Mouse (Mus musculus) heart, postnatal 25 days (tissue): Measurements from ENCODE around the gene Hapln4. TPM values are rescaled to one million over a fixed set of nuclear protein-coding genes. Genes with fewer than 3 reads are reported as not detected.

Experiments used
- DNase-seq: peaks from one replicate; pipeline ENCODE4 v3.0.0; 2022; ENCODE audit warnings: low spot score
- intact Hi-C: fragments of 180-260 bp; cut with DNase I; formaldehyde crosslinking; loops from one replicate; pipeline ENCODE4 v1.15.1; 2025
- total RNA-seq, 2 experiments: library from RNA; stranded (reverse); gene quantifications; 2 replicates each; pipeline ENCODE4 v1.2.3; 2021

Hapln4 gene
- total RNA-seq, 2 experiments from 2014 or later: not detected

DNA sequence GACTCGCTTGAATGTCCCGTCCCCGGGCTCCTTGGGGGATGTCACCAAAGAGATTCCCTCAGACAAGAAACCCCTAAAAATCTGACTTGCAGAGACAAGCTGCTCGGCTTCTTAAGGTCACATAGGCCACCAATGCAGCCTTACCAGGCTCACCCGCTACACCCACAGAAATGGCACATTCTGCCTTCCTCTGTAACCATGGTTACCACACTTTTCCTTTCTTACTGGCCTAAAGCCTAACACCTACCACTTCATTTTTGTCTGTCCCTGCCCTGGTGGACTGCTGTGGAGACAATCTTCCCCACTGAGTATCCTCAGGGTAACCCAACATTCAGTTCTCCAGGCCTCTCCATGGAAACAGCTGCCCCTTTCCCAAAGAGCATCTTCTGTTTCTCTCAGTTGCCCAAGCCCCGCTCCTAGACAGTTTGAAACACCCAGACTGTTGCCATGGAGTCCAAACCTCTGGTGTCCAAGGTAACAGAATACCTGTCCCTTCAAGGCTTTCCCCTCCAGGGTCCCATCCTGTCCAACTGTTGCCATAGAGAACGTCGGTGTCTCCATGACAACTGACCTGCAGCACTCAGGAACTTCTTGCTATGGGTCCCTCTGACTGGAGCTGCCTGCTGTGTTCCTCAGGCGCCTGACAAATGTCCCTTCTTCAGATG, 6.2 kb downstream of the Hapln4 start:
- intact Hi-C loops: loop anchor here (5.0 kb wide), 1 partner anchor 78 kb away; no protein-coding TSS in a partner anchor
- DNase-seq: no peak

DNA sequence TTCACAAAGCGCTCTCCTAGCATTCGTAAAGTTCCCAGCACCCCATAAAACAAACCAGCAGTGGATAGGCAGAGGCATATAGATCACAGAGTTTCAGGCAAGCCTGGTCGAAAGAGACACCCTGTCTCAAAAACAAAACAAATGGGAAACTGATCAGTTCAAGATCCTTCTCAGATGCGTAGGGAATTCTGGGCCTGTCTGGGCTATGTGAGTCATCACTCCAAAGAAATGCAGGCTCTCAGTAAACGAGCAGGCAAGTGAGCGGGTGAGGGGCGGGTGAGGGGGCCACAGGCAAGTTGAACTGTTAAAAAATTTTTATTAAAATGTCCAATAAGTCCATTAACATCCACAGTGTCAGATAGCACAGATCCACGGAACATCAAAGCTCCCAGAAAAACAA, 9.5 kb downstream of the Hapln4 start:
- DNase-seq: no peak
- intact Hi-C loops: no loop called here

DNA sequence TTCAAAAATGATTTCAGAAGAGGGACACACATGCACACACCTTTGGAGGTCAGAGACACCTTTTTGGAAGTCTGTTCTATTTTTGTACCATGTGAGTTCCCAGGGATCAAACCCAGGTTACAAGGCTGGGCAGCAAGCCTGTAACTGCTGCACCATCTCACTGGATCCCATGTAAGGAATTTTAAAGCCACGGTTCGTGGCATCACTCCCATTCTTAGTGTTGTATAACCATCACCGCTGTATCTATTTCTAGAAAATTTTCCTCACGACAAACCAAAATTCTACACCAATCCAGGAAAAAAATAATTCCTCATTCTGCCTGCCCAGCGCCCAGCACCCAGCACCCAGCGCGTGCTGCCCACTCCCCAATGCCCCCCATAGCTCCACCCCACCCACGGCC, 16.0 kb downstream of the Hapln4 start:
- intact Hi-C loops: no loop called here
- no peak for DNase-seq

DNA sequence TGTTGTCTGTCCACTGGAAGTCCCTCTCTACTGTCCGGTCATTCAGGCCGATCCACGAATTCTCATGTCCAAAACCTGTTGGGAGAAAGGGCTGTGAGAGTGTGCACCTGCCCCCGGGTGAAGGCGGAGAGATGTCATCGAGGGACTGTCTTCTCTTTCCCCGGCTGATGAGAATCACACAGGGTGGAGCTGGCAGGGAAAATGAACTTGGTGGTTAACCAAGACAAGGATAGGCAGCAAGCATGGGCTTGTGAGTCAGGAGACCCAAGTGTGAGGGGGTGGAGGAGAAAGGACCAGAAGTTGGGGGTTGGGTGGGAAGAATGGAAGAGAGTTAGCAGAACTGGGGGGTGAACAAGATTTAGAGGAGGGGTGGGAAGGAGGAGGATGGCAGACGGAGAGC, 17.0 kb downstream of the Hapln4 start:
- intact Hi-C loops: no loop called here
- DNase-seq: no peak

DNA sequence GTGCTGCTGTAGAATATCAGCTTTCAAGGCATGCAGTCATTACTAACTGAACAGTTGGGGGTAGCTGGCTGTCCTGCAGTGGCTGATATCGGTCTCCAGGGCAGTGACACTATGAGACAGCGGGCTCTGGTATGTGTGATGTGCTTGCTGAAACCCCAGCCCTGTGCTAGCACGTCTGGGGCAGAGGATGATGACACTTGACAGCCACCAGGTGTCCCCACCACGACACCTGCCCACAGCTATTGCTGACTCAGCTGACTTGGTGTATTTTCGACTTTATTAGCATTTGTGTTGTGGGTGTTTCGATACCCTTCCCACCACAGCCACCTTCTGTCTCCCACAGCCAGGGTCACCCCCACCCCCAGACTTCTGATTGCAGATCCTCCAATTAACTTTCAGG, 21.2 kb downstream of the Hapln4 start:
- intact Hi-C loops: loop anchor here (1.0 kb wide), 1 partner anchor 62 kb away; no protein-coding TSS in a partner anchor

DNA sequence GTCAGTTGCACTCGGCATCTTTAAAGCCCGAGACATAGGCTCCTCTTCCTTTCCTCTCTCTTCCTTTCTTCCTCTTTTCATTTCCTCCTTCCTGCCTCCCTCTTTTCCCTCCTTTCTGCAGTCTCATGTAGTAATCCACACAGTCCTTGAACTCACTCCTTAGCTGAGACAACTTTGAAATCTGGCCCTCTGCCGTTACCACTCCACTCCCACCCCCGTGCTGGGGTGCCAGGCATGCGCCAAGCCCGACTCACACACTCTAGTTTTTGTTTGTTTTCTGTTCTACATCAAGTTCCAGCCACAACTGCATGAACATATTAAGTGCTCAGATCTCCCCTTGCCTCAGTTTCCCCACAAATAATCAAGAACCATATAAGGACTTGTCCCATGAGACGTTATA, 21.7 kb downstream of the Hapln4 start:
- intact Hi-C loops: loop anchor here (1.0 to 5.0 kb wide), 2 partner anchors 61 to 117 kb away; no protein-coding TSS in a partner anchor
- no peak for DNase-seq

More for the DNA sequence above, 21.2 kb downstream of the Hapln4 start:
- no peak for DNase-seq

DNA sequence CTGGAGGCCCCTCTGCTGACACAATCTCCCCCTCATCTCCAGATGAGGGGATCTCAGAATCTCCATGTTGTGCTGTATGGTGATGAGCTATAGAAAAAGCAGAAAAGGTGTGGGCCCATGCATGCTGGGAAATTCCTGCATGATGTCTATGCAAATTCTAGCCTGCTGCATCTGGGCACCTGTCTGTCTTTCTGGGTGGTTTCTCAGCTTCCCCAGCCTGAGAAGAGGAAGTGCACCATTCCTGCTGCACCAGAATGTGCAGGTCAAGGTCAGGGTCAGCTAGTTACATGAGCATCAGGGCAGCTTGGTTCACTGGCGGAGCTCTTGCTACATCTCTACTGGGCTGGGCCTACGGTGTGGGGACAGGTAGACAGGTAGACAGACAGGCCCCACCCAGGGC, 27.2 kb downstream of the Hapln4 start:
- DNase-seq: no peak
- intact Hi-C loops: no loop called here

DNA sequence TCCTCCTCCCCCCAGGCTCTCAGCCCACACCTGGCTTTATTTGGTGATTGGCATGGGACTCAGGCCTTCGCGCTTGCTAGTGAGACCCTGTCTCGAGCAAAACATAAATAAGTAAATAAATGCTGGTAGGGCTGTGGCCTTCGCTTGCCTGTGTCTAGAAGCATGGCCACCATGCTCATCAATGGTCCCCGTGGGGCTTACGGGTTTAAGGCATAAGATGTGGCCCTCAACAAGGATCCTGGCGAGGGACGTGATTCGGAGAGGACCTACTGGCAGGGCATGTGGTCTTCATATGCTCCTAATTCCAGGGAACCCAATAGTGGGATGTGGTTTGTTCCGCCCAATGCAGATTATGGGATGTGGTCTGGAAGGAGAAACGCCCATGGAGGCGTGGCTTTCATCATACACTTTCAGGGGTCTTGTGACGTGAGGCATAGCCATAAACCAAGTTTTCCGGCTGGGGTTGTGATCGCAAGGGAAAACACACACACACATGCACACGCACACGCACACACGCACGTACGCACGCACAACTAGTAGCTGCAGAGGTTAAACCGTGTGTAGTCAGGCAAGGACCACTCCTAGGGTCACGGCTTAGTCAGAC, 28.0 kb downstream of the Hapln4 start:
- intact Hi-C loops: no loop called here
- DNase-seq: no peak

DNA sequence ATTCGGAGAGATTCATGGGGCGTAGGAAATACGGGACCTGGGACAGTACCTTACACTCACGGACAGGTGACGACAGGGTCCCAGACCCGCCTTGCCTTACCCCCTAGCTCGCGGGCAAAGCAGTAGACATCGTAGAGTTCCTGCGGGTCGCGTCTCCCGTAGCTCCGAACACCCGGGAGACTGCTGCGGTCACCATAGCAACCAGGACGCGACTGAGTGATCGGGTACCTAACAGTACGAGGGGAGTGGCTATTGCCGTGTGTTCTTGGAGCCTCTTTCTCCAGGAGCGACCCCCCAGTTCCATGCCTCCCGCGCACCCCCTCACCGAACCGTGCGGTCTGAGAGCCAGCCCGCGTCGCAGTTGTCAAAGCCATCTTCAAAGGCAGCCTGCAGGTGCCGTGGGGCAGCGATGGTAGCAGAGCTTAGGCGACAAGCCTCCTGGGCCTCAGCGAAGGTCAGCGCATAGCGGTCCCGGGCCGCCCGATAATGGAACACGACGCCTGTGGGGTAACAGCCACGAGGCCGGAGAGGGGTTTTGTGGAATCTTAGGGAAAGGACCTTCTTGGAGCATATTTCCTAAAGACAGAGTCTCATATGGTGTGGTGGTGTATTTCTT, 29.3 kb downstream of the Hapln4 start:
- no peak for DNase-seq
- intact Hi-C loops: no loop called here

DNA sequence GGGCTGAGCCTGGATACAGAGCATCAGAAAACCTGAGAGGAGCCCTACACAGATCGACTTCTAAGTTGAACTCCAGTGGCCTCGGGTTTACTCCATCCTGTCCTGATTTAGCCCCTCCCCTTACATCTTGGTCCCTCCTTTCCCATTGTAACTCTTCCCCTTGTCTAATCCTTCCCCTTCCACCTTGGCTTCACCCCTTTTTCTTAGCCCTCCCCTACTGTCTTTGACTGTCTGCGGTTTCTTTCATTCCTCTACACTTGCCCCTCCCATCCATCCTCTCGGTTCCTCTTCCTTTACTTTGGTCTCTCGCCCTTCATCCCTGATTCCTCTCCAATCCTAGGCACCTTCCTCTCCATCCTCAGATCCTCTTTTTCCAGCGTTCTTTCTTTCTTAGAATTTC, 31.2 kb downstream of the Hapln4 start:
- no peak for DNase-seq
- intact Hi-C loops: no loop called here

DNA sequence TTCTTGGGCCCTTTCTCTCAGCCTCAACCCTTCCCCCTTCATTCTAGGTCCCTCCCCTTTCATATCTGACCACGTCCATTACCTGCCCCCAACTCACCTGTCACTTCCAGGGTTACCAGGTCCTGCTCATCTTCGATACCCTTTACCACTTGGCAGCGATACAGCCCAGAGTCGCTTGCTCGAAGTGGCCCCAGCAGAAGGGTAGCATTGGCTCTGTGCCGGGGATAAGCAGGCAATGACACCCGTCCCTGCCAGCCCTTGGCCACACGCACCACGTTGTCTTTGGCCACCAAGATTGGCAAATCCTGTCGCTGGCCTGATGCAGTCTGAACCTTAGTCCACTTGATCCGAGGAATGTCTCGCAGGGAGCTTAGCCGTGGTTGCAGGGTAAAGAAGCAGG, 31.6 kb downstream of the Hapln4 start:
- intact Hi-C loops: no loop called here
- DNase-seq: no peak

DNA sequence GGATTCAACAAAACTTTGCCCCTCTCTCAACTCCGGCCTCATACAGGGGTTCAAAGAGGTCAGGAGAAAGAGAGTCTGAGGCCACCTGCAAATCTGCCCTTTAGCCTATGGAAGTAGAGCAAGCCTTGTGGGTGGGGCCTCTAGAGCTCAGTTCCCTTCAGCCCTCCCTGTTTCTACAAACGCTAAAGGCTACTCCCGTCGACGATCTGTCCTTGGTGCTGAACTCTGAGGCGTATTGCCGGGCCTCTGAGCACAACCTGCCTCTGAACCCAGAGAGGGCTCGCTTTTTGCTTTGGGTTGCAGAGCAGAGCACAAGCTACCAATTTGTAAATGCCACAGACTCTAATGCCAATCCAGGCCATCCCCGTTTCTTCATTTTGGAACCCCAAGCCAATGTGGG, 34.4 kb downstream of the Hapln4 start:
- intact Hi-C loops: no loop called here
- no peak for DNase-seq

DNA sequence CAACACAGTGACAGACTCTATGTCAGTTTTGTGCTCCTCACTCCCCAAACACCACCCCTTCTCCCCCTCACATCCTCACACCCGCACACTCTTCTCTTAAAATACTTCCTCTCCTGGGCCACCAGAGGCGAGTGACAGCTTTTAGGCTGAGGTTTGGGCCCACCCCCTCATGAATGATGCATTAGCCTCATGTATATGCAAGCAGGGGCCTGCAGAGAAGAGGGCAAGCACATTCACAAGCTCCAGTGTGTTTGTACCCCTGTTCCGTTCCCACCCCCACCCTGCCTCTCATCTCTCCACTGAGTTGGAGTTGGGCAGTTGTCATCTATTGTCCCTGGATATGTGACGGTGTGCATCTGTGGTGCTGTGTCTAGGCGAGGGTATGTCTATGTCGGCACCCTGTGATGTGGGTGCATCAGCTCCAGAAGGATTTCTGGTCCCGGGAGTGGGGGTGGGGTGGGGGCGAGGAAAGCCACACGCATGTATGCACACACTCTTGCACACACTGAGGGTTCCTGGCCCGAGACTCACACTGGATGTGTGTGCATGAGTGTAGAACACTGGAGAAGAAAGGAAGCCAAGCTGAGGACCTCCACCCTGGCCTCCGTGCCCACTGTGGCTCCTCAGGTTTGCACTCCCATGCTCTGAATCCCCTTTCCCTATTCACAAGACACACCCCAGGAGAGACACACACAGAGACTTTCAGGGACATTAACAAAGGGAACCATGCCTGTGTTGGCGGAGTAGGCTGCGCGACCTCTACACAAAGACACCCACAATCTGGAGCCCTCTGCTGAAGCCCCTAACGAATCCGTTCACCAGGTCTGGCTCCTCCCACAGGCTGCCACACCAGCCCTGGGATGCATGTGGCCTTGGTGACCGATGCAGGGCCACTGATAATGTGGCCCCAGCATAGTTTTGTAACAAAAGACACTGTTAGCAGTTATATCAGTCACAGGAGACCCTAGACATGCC, 35.8 kb downstream of the Hapln4 start:
- intact Hi-C loops: no loop called here
- no peak for DNase-seq

DNA sequence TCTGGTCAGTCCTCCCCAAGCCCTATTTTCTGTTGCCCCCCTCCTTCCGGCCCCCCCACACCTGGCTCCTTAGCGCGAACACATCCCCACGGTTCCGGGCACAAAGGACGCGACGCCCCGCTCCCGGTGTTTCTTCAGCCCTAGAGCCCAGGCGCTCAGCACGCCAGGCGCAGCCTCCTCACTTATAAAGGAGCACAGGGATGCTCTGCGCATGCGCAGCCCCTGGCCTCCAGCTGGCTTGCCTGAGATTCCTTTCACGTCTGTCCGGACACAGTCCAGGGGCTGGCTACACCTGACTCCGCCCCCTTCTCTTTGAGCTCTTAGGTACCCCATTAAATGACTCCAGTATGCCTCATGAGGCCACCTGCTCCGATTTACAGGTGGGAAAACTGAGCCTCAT, 37.4 kb downstream of the Hapln4 start, which contains the start of gene Ncan:
Ncan (minus strand) TSS at position 207 of the 400 bp plus-strand sequence.
- DNase-seq: no peak
- intact Hi-C loops: loop anchor here (5.0 kb wide), 2 partner anchors 47 to 203 kb away; no protein-coding TSS in a partner anchor

DNA sequence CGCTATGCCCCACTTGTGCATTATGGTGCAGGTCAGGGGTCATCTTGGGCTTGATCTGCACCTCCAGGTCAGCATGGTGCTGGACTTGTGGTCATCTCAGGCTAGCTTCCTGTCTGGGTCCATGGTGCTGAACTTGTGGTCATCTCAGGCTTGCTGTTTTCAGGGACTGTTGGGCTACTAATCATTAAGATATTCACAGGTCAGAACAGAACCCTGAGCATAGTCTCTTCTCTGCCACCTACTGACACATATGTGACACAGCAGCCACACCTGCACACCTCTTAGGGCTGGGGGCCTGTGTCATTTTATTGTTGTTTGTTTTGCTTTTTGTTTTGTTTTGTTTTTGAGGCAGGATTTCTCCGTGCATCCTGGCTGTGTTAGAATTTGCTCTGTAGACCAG, 39.6 kb downstream of the Hapln4 start:
- intact Hi-C loops: loop anchor here (5.0 kb wide), 2 partner anchors 44 to 206 kb away; no protein-coding TSS in a partner anchor
- DNase-seq: no peak

DNA sequence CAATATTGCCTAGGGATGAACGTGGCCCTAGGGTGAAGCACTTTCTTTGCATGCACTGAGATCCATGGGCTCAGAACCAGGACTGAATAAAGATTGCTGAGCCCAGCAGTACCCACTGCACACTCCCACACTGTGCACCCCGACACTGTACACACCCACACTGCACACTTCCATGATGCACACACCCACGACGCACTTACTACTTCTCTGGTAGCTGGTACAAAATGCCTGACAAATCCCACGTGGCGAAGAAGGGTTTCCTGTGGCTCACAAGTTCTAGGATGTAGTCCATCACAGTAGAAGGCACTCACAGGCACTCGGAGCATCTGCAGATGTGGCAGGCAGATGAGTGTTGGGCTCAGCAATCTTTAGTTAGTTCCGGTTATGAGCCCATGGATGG, 41.7 kb downstream of the Hapln4 start:
- intact Hi-C loops: loop anchor here (5.0 kb wide), 2 partner anchors 42 to 208 kb away; no protein-coding TSS in a partner anchor

DNA sequence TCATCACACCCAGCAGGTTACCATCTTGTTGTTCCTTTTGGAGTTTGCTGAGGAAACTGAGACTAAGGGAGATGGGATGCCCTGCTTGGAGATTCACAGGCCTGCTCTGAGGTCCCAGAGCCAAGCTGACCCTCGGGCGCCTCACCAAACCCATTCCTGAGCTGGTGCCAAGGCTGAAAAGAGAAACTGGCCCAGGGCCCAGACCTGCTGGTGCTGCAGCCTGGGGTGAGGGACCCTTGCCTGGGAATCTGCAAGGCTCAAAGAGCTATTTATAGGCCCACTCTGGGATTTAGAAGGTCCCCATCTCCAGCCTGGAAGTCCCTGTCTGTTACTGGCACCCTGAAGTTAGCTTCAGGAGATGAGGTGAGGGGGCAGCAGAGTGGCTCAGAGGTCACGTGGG, 45.2 kb downstream of the Hapln4 start:
- peak; percentile 42 for DNase-seq
- intact Hi-C loops: no loop called here

More for the DNA sequence above, 41.7 kb downstream of the Hapln4 start:
- DNase-seq: no peak

DNA sequence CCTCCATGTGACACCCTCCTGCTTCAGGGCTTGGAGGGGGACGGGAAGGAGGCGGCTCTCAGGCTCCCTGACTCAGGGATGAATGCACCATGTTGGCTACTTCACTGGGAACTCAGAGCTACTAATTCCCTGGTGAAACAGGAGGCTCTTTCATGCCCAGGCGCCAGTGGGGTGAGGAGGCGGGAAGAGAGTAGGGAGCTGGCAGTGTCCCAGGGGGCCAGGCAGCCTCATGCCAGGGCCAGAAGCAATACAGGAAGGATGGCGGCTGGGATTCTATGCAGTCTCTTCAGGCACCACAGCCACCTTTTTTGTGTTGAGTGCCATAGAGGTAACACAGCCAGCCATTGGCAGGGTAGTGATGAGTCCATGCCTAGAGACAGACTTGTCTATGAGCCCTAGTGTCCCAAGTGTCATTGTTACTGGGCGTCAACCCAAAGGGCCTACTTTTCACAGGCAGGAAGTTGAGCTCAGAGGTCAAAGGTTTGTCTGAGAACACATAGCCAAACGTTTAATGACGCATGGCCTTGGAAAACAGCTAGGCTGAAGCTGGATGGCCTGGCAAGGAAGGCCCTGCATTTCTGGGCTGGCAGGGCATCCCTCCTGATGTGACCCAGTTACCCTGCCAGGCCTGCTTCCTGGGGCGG, 46.2 kb downstream of the Hapln4 start:
- peak; percentile 21 for DNase-seq
- intact Hi-C loops: no loop called here

DNA sequence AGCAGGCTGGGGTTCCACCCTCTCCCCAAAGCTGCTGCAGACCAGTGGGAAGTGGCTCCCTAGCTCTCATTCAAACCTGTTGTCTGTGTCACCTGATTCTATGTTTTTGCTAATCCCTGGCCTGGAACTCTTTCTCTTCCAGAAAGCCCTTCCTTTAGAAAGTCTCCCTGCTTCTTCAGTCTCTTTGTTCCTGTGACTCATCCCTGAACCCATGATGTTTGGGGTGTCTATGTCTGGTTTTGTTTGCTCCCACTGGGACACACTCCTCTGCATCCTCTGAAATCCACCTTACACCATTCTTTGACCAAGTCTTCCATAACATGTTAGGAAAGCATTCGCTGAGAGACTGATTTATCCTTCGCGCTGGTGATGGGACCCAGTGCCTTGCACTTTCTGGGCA, 46.8 kb downstream of the Hapln4 start:
- intact Hi-C loops: loop anchor here (5.0 kb wide), 2 partner anchors 88 to 228 kb away; partner anchors contain the start of genes Mau2, Ndufa13, Sugp1 and Tssk6
- DNase-seq: no peak
